ENCODE assay signal across 20 mouse cellular contexts in genomic region chr7:28325293-28325692, GRCm38 (mm10). TPM values are rescaled to one million over a fixed set of nuclear protein-coding genes. Genes with fewer than 3 reads are reported as not detected.
"Had no signal": no experiment of that assay in that cellular context is flagged by ENCODE, and none has a peak within 500 bp of the region (broad histone marks: within the 10 kb centered on the region; RNA-seq: fewer than 3 reads in every experiment).

No protein-coding gene starts in this region.

- H3K4me1 ChIP-seq: lung, embryonic 15.5 days; midbrain, embryonic 13.5 days; midbrain, embryonic 15.5 days; neural tube, embryonic 12.5 days; stomach, embryonic 15.5 days had no signal

- H3K4me3 ChIP-seq: liver, embryonic 15.5 days; lung, embryonic 15.5 days; midbrain, embryonic 13.5 days; midbrain, embryonic 15.5 days; neural tube, embryonic 12.5 days; stomach, embryonic 15.5 days had no signal

- H3K27me3 ChIP-seq: liver, embryonic 15.5 days; lung, embryonic 15.5 days; midbrain, embryonic 13.5 days; midbrain, embryonic 15.5 days; neural tube, embryonic 12.5 days; stomach, embryonic 15.5 days had no signal

- DNase-seq: liver, postnatal 0 days; lung, adult 2 months; lung, postnatal 14 days; lung, postnatal 36 days; right cerebral cortex, postnatal 14 days; thymus, adult 2 months; thymus, postnatal 25 days; thymus, postnatal 4 days had no signal

- H3K9me3 ChIP-seq: liver, embryonic 15.5 days; lung, embryonic 15.5 days; midbrain, embryonic 13.5 days; midbrain, embryonic 15.5 days; neural tube, embryonic 12.5 days; stomach, embryonic 15.5 days had no signal

- ATAC-seq: liver, postnatal 0 days; lung, postnatal 0 days; midbrain, embryonic 13.5 days; midbrain, embryonic 15.5 days had no signal

RNA-seq across cellular contexts. Expression of gene Dll3, which starts 23.3 kb away (rescaled TPM):
- total RNA-seq: monocyte, adult 5-6 weeks had no signal
- polyA plus RNA-seq: liver, embryonic 15.5 days; liver, postnatal 0 days; macrophage; spleen, adult 2 months had no signal

RNA-seq across cellular contexts. Expression of gene Selenov, which starts 34.3 kb away (rescaled TPM):
- total RNA-seq: megakaryocyte progenitor cell, adult 5-6 weeks; monocyte, adult 5-6 weeks; neutrophil, adult 5-6 weeks had no signal
- polyA plus RNA-seq: liver, postnatal 0 days; lung, adult 2 months; lung, embryonic 15.5 days; macrophage; spleen, adult 2 months had no signal
